Mouse (Mus musculus) C2C12 (cell line): ENCODE measurements around the gene Wdr91.

Experiments used
- CTCF ChIP-seq: IDR thresholded peaks from one replicate; pipeline ENCODE4 v1.5.1; 2011; ENCODE audit not compliant: control insufficient read depth, insufficient read depth, insufficient read length
- MAX ChIP-seq: IDR thresholded peaks from one replicate; pipeline ENCODE4 v1.6.1; 2011; ENCODE audit warnings: mild to moderate bottlenecking, control low read depth
- MYOD1 ChIP-seq: IDR thresholded peaks from one replicate; pipeline ENCODE4 v1.6.1; 2011; ENCODE audit warnings: low read depth; ENCODE audit not compliant: control insufficient read depth, insufficient read length
- USF1 ChIP-seq: IDR thresholded peaks from one replicate; pipeline ENCODE4 v1.6.1; 2011; ENCODE audit warnings: low read depth, mild to moderate bottlenecking, control low read depth, moderate library complexity

GRCm38 (mm10) chr6:34941496-34941895 lies 30.8 kb upstream of the Wdr91 start:
- TF ChIP-seq CTCF (no peak), MYOD1 (no peak), USF1 (no peak), MAX (no peak)
